Mouse (Mus musculus) cerebellum, adult 2 months (tissue): ENCODE data around the gene Gfod2.

Source experiments
- CTCF ChIP-seq: fragments of 200-500 bp; IDR thresholded peaks from 2 replicates; pipeline ENCODE4 v1.5.1; 2011; ENCODE audit warnings: low read depth, mild to moderate bottlenecking, control low read depth, low read length, moderate library complexity, borderline replicate concordance; ENCODE audit not compliant: insufficient read depth
- POLR2A ChIP-seq: fragments of 200-500 bp; IDR thresholded peaks from 2 replicates; pipeline ENCODE4 v1.6.1; 2011; ENCODE audit warnings: low read length, control low read depth, borderline replicate concordance; ENCODE audit not compliant: insufficient read depth

DNA sequence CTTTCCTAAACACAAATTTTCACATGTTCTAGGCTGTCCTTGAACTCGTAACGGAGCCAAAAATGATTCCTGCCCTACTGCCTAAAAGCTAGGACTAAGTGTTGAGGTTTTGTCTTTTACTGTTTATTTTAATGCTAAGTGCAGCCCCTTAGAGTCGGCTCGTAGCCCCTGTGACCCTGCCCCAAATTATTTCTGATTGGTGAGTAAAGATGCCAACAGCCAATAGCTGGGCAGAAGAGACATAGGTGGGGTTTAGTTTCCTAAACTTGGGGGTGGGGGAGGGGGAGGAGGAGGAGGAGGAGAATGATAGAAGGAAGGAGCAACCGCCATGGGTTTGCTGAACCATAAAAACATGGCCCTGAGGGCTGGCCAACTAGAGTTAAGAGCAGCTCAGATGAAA lies 32.7 kb downstream of the Gfod2 start:
- TF ChIP-seq CTCF (no peak), POLR2A (no peak)
